Mouse (Mus musculus) cerebellum, adult 9-11 months (tissue): Measurements from ENCODE around the gene Exph5.
A peak's percentile ranks its signal among the peaks of the same experiment; 100 is the strongest.

Experiments
- DNase-seq: peaks from one replicate; pipeline ENCODE4 v3.0.0; 2022

The Exph5 gene

DNA sequence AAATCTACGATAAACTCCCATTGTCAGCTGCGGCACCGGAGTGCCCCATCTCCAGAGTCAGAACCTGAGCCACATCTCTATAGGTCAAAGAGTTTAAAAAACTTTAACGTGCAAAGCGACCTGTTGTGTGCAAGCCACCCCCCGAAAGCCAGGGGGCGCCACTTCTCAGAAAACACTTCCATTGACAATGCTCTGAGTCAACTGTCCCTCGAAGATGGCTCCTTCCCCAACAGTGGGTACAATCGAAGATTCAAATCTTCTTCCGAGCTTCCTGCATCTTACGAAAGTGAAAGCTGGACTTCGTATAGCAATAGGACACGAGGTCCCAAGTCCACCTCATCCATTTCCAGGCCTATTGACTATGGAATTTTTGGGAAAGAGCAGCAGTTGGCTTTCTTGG, 75.3 kb downstream of the Exph5 start:
- no peak for DNase-seq

DNA sequence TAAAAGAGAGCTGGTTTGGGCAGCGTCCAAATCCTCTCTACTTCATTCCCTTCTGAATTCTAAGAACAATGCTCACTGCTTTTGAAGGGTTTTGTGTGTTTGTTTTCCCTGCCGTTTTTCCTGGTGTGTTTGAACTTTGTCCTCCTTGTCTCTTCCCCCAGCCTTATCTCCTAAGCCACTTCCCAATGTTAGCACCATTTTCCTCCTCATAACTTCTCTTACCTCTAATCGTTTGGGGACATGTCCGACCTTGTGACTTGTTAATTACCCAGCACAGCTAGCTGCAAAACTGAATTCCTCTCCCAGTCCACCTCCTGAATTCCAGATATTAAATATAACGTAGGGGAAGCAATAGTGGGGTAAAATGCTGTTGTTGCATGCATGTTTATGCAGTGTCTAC, 76.1 kb downstream of the Exph5 start:
- no peak for DNase-seq

DNA sequence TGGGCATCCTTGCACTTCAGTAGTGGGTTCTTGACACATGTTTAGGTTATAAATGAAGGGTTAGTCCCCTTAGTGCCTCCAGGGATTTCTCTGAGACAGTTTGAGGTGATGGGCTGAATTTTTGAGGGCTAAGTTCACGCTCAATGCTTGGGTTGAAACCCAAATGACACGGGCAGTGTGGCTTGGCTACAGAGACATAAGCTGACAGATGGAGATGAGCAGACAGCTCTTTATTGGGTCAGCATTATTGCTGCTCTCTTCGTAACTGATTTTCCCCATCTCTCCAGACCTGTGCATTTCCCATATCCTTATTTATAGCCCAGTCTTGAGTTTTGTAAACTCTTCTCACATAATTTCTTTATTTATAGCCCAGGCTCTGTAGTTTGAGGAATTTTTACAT, 76.7 kb downstream of the Exph5 start:
- DNase-seq: no peak

DNA sequence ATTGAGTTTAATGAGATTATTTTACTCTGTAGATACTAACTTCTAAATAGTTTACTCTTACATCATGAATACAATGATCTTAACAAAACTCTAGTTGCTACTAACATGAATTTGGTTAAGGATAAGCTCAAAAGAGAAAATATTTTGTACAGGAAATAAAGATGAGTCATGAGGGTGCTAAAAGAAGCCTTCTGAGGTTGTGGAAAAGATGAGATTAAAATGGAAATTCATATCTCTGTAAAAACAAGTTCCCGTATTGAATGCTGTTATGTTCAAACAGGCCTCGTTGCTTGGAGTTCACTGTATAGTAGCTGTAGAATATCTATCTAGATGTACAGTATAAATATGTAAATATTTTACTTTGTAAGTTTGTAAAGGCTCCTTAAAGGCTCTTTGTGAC, 79.1 kb downstream of the Exph5 start:
- DNase-seq: no peak

DNA sequence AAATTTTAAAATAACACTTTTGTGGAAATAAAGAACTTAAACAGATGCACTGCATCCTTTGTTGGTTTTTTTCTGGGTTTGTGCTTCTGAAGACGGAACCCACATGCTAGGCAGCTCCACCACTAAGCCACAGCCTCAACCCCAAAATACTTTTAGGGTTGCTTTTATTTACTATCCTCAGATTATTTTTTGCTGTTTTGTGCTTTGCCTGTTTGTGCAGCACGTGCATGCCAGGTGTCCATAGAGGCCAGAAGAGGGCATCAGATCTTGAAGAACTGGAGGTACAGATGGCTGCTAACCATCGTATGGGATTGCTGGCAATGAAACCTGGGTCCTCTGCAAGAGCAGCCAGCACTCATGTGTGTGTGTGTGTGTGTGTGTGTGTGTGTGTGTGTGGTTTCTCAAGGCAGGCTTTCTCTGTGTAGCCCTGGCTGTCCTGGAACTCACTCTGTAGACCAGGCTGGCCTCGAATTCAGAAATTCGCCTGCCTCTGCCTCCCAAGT, 79.7 kb downstream of the Exph5 start:
- DNase-seq: peak; percentile 68

DNA sequence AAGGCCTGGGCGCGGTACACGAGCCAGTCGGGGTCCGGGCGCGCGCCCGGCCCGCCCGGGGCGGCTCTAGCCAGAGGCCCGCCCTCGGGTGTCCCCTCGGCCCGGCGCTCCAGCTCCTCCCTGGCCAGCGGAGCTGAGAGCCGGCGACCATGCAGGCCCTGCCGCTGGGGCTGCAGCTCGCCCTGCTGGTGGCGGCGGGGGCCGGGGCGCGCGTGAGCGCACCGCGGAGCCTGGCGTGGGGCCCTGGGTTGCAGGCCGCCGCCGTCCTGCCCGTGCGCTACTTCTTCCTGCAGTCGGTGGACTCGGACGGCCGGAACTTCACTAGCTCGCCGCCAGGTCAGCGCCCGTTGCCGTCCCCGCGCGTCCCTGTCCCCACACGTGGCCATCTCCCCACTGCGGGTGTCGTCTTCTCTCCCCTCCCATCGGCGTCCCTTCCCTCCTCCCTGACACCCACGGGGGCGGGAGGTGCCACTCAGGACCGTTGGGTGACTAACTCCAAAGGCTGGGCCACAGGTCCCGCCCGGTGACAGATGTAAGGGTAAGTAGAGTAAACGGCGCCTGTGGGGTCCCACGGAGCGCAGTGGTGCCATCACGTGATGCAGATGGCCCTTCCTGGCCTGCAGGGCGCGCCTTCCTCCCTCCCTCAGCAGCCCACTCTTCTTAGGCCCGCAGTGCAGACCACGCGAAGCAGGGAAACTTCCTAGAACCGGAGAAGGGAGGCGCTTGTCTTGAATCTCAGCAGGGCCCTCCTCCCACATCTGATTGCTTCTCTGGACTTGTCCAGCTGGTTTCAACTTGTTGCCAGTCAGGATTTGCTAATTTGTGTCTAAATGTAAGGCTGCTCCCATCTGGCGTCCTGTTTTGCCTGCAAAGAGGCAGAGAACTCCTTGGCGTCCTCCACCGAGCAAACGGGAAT, 82.7 kb downstream of the Exph5 start, which contains the start of gene Kdelc2:
Kdelc2 (plus strand) TSS at position 75 of the 916 bp plus-strand sequence.
- DNase-seq: peak; percentile 79

DNA sequence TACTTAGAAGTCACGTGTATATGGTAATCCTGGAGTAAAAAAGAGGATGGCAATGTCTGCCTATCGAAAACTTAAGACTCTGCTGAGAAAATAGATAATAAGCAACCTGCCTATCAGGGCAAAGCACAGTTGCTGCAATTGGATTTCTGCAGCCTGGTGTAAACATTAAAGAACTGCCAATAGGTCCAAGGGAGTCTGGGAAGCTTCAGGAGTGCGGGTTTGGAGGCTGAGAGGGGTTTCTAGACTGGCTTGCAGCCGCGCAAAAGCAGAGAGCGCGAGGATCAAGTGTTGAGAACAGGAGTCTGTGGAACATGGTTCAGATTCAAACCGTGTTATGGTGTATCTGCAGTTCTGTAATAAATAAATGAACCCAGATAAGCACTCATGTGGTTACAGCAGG, 83.4 kb downstream of the Exph5 start:
- no peak for DNase-seq

DNA sequence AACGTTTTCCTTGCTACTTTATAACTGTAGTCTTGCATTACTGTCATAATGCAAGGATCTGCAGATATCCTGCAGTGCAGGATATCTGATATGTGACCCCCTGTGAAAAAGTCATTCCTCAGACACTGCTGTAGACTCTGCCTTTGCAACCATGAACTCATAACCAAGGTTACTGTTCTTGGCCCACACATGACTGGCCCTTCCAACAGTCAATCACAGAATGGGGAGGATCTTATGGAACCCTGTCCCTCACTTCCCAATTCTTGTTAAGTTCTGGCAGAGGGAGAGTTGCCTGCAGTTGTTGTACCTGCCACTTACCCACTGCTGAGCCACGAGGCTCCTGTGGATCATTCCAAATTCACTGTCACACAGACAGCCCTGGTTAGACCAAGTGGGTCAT, 86.0 kb downstream of the Exph5 start:
- DNase-seq: no peak

DNA sequence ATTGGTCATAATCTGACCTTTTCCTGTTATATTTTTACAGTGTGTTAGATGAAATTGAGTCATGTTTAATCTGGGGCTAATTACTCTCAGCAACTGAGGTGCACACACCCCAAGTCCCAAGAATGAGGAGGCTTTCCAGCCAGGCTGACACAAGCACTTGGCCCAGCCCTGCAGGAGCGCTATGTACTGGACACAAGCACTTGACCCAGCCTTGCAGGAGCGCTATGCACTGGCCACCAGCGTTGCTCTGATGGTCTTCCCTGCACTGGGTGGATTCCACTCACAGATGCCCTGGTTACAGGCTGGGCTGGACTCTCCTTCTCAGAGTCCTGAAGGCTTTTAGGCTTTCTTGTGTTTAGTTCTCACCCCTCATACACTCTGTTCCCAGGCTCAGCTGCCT, 87.6 kb downstream of the Exph5 start:
- DNase-seq: no peak

DNA sequence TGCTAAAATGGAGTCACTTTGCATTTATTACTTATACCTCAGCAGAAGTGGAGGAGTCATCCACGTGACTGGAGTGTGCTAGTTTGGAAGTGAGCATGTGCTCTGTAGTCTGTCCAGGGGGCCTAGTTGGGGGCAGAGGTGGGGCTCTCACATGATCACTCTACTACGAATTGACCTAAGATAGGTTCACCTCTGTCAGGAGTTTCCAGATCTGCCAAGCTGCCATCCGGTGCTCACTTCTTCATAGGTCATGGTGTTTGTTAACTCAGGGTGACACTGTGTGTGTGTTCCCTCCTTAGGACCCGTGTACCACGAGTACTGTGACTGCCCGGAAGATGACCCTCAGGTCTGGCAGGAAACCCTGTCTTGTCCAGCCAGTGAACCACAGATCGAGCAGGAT, 88.7 kb downstream of the Exph5 start:
- DNase-seq: no peak

DNA sequence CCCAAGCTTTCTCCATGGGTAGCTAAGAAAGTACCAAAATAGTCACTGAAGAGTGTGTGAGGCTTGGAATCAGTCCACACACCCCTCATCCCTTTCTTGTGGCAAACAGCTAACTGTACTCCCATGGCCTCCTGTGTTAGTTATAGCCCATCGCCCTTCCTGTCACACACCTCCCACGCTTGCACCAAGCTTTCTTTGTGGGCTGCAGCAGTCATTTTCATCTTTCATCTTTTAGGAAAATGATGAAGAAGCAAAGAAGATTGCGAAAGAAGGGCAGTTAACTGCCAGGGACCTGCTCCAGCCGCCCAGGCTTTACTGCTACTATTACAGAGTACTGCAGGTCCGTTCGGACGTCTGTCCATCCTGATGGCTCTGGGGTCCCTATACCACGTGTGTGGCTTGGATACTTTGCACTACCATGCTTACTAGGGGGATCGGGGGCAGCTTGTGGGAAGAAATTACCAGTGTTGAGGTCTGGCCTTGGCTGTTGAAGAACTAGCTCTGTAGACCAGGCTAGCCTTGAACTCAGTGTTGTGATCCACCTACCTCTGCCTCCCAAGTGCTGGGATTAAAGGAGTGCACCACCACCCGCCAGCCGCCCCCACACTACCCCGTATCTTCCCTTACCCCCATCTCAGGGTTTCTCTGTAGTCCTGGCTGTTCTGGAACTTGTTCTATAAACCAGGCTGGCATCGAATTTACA, 96.4 kb downstream of the Exph5 start:
- no peak for DNase-seq

DNA sequence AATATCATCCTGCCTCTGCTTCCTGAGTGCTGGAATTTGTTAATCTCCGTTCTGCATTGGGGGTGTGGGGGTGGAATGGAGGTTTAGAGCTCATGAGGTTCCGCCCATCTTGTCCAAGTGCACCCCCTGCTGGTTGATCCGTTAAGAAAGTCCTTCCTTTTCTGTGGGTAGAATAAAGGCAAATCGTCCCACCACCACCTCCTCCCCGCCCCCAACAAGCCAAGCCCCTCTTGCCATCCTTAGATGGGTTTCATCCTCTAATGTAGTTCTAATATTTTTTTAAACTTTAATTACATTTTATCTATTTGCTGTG, 96.9 kb downstream of the Exph5 start:
- peak; percentile 60 for DNase-seq

DNA sequence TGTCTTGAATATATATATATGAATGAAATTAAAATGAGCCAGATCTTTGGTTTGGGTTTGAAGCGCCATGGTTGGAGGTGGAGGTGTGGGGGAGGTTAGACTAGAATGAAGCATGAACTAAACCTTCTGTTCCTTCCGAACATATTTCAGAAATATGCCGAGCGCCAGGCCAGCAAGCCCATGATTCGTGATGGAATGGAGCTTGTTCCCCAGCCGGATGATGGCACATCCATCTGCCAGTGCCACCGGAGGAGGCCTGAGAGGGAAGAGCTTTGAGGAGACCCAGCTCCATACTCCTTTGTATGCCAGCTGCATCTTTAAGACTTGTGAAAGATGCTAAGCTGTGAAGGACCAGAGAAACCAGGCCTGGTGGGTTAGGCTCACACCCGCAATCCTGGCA, 98.1 kb downstream of the Exph5 start:
- no peak for DNase-seq

DNA sequence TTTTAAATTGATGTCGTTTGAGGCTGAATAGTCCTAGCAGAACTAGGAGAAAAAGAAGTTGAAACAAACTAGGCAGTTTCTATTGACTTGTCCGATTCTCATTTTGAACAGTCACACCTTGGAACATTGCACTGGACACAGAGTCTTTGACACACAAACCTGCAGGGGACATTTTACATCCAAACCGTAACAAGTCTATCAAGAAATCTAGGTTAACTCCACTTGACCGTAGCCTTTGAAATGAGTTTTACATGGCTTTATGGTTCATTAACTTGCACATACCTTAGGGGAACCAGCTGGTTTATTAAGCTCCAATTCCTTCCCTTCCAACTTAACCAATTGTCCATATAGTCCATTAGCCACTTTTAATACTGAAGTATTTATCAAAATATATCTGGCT, 99.2 kb downstream of the Exph5 start:
- DNase-seq: no peak

DNA sequence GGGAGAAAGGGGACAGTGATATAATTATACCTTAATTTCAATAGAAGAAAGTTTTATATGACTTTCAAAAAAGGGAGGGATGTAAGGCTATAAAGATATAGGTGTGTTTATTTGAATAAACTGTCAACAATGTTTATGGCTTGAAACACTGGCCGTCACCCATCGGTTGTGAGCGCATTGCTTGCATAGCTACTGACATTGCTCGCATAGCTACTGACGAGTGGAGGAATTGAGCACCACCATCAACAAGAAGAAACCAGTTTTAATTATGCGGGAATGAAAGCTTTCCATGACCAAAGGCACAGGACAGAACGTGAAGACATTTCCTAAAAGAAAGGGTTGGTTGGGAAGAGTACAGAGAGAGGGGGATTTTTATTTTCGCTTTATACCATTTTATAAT, 99.7 kb downstream of the Exph5 start:
- no peak for DNase-seq

DNA sequence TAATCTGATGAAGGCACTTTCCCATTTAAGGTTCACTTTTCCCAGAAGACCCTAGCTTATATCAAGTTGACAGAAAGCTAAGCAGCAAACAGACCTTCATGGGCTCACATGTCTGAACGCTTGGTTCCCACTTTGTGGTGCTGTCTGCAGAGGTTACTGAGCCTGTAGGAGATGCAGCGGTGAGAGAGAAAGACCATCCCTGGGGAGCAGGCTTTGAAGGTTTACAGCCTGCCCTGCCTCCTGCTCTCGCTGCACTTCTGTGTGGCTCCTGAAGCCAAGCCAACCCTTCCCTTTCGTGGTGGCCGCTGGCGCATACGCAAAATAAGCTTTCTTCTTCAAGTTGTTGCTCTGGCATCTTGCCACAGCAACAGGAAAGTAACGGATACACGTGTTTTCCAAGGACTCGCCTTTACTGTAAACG, 100.8 kb downstream of the Exph5 start, which contains the start of gene 4930550C14Rik:
4930550C14Rik (plus strand) TSS at position 35 of the 421 bp plus-strand sequence.
- no peak for DNase-seq

DNA sequence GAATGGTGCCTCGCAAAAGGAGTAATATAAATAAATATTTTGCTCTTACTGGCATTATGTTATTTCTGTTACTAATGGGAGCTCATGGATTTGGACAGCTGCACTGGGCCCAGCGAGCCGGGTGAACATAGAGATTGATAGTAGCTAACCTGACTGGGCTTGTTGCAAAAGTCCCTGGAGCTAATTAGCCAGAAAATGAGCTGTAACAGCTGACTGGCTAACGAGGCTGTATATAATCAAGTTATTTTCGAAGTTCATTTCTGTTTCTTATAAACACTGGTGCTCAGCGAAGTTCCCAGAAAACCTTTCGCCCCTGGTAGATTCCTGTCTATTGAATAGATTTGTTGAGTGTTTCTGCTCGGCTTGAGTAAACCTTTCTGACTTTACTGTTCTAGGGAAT, 101.5 kb downstream of the Exph5 start:
- DNase-seq: no peak

DNA sequence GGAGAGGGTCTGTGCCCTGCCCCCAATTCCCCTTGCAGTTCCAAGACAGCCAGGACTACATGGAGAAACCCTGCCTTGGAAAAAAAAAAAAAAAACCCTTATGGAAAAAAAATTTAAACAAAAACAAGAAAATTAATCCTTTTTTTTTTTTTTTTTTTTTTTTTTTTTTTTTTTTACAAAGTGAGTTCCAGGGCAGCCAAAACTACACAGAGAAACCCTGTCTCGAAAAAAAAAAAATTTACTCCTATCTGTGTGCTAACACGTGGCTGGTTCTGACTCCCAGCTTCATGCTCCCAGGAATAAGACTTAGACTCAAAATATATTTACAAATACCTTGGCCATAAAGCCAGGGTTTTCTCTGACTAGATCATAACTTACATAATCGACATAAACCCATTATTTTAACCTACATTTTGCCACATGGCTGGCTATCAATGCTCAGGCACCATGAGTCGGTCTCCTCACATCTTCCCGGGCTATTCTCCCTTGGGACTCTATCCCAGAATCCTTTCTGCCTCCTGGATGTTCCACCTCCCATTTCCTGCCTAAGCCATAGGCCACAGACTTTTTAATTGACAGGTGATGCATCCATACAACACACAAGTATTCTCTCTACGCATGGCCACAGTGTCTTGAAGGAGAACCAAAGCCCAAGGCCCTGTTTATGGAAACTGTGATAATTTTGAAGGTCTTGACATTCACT, 102.7 kb downstream of the Exph5 start:
- DNase-seq: no peak

DNA sequence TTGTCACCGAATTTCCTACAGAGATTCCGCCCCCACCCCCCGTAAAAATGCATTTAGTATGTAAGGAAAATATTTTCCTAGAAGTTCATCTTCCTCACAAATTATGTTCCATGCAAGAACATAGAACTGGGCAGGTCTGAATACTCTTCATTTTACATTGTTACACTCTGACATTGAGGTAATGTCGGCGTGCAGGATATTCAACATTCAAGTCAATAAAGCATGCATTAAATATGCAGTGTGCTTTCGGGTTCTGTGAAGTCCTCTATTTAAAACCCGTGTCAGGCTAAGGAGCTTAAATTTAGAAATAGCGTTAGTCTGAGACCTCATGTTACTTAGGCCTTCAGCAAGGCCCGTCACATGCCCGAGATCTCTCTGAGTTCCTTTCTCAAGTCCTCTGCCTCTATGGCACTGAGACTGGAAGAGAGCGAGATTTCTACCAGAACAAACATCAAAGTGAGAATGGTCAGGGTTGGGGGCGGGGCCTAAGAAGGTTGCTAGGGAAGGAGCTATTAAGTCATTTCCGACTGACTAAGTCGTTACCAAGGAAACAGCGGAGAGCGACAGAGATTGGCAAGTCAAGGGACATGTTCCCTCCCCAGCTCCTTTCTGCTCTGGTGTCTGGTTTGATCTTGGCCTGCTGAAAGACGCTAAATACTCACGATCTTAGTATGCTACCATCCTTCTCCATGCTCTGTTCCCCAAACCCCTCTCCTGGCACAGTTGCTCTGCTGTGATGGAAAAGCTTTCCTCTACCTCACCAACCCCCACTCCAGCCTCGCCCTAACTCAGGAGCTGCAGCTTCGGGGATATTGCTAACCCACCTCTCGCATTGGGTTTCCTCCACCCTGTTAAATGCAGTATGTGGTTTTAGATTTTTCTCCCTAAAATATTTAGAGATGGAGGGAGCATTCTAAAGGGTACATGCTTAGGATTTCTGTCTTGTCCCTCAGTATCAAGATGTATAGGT, 103.6 kb downstream of the Exph5 start:
- peak; percentile 67 for DNase-seq

DNA sequence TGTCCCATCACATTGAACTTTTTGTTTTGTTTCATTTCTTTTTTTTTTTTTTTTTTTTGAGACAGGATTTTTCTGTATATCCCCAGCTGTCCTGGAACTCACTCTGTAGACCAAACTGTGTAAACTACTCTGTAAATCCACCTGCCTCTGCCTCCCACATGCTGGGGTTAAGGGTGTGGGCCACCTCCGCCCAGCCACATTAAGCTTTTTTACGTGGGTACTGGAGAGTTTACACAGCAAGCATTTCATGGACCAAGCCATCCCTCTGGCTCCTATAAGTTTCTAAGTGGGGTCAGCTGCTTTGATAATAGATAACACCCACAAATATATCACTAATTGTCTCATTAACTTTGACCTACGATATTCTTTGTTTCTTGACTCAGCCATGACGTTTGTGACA, 107.1 kb downstream of the Exph5 start:
- no peak for DNase-seq

DNA sequence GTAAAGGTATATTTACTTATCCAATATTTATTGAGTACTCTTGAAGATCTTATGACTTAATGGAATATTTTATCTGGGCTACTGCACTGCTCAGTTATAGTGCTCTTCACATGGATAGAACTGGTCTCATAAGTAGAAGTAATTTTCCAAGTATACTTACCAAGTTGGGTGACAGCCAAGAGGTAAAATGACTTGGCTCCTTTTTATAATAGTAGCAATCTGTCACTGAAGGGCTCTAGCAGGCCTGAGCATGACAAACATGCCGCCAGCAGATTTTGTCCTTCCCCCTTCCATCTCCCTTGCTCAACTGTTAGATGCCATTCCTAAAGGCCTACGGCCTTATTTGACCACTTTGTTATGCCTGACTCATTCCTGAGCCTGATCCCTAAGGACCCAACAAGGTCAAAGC, 107.5 kb downstream of the Exph5 start:
- no peak for DNase-seq

DNA sequence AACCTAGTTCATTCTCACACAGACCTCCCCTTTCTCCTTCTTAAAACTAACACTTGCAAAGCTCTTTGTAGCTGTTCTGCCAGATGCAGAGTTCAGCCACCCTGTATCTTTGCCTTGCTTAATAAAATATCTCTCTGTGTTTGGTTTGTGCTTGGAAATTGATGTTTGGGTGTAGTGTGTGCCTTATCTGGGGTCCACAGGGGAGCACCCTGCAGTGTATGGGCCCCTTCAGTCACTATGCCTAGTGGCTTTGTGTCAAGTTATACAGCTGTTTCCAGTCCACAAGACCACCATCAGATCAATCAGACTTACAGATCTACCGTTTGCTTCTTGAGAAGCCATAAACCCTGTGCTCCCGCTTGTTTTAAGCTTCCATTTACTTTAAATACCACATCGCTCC, 108.0 kb downstream of the Exph5 start:
- no peak for DNase-seq
